Mouse (Mus musculus) myocyte (in vitro differentiated cells): ENCODE measurements around the gene Rita1. TPM values are rescaled to one million over a fixed set of nuclear protein-coding genes. Genes with fewer than 3 reads are reported as not detected.

Source experiments
- H3K27me3 ChIP-seq: one replicate; pipeline ENCODE4 v1.6.1; 2011; ENCODE audit not compliant: control insufficient read depth, insufficient read depth, insufficient read length
- H3K36me3 ChIP-seq: one replicate; pipeline ENCODE4 v1.6.1; 2011; ENCODE audit not compliant: control insufficient read depth, insufficient read depth
- H3K4me2 ChIP-seq: one replicate; pipeline ENCODE4 v1.6.1; 2011; ENCODE audit warnings: low read depth, control low read depth
- H3K4me3 ChIP-seq: one replicate; pipeline ENCODE4 v1.5.1; 2011; ENCODE audit warnings: mild to moderate bottlenecking, control low read depth, moderate library complexity
- H3K79me2 ChIP-seq: one replicate; pipeline ENCODE4 v1.6.1; 2011; ENCODE audit not compliant: control insufficient read depth, insufficient read depth
- H3ac ChIP-seq: one replicate; pipeline ENCODE4 v1.6.1; 2011; ENCODE audit not compliant: control insufficient read depth, insufficient read length
- CEBPB ChIP-seq: IDR thresholded peaks from 2 replicates; pipeline ENCODE4 v1.6.1; 2011; ENCODE audit warnings: mild to moderate bottlenecking, moderate library complexity; ENCODE audit not compliant: poor library complexity, insufficient read depth, severe bottlenecking
- E2F4 ChIP-seq: IDR thresholded peaks from one replicate; pipeline ENCODE4 v1.6.1; 2011; ENCODE audit warnings: mild to moderate bottlenecking, control low read depth, moderate library complexity; ENCODE audit not compliant: insufficient read depth
- MAX ChIP-seq: IDR thresholded peaks from one replicate; pipeline ENCODE4 v1.6.1; 2011; ENCODE audit warnings: low read depth, mild to moderate bottlenecking, control low read depth
- MYOD1 ChIP-seq, 3 experiments: IDR thresholded peaks; one replicate each; pipeline ENCODE4 v1.6.1; 2011; ENCODE audit warnings: control low read depth in 2 of 3, low read depth in 2 of 3, mild to moderate bottlenecking in 2 of 3, moderate library complexity in 1 of 3; ENCODE audit not compliant: insufficient read length in 2 of 3, control insufficient read depth in 1 of 3
- MYOG ChIP-seq, 3 experiments: IDR thresholded peaks; one replicate each; pipeline ENCODE4 v1.6.1; 2011; ENCODE audit warnings: control low read depth in 2 of 3, low read depth in 2 of 3, mild to moderate bottlenecking in 2 of 3; ENCODE audit not compliant: insufficient read length in 2 of 3, control insufficient read depth in 1 of 3, insufficient read depth in 1 of 3
- POLR2A ChIP-seq: IDR thresholded peaks from one replicate; pipeline ENCODE4 v1.6.1; 2011; ENCODE audit warnings: low read depth, mild to moderate bottlenecking, control low read depth, moderate library complexity; ENCODE audit not compliant: insufficient read length
- POLR2AphosphoS2 ChIP-seq: IDR thresholded peaks from one replicate; pipeline ENCODE4 v1.6.1; 2011; ENCODE audit warnings: low read depth, control low read depth; ENCODE audit not compliant: insufficient read length
- REST ChIP-seq: IDR thresholded peaks from one replicate; pipeline ENCODE4 v1.6.1; 2011; ENCODE audit warnings: mild to moderate bottlenecking, control low read depth, moderate library complexity; ENCODE audit not compliant: insufficient read depth, insufficient read length
- SRF ChIP-seq: IDR thresholded peaks from one replicate; pipeline ENCODE4 v1.6.1; 2011; ENCODE audit warnings: low read depth; ENCODE audit not compliant: control insufficient read depth, insufficient read length
- TCF12 ChIP-seq: IDR thresholded peaks from one replicate; pipeline ENCODE4 v1.6.1; 2011; ENCODE audit warnings: mild to moderate bottlenecking, control low read depth; ENCODE audit not compliant: poor library complexity, insufficient read depth, severe bottlenecking
- TCF3 ChIP-seq: IDR thresholded peaks from one replicate; pipeline ENCODE4 v1.6.1; 2011; ENCODE audit warnings: low read depth, control low read depth; ENCODE audit not compliant: insufficient read length
- USF1 ChIP-seq: IDR thresholded peaks from one replicate; pipeline ENCODE4 v1.6.1; 2011; ENCODE audit warnings: low read depth, mild to moderate bottlenecking, control low read depth, moderate library complexity
- polyA plus RNA-seq: library from polyadenylated mRNA; unstranded; fragments of >200 nt; fragmentation: generic; extraction: Trizol; gene quantifications from one replicate; pipeline ENCODE4 v1.2.1, GENCODE M21; 2012; ENCODE audit warnings: missing spikeins

Rita1 gene
- polyA plus RNA-seq, 1 experiment, result 14.7 TPM

DNA sequence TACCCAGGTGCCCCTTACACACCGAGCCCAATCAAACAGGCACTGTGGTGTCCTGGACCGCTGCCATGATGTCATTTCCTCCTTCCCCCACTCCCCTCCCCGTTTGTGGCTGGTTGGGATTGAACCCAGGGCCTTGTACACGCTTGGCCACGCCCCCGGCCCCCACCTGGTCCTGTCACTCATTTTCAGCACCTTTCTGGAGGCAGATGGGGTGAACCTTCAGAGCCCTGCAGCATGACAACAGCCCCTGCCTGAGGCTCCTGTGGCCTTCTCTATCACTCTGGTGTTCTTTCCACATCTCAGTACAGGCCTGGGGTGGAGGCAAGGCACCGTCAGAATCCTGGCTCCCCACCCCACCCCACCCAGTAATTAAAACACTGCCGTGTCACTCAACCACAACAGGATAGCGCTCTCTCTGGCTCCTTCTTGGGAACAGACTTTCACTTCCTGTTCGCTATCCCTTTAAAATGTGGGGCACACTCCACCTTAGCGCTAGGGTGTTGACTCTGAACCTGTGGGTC lies 35.5 kb downstream of the Rita1 start:
- H3ac ChIP-seq, result no peak overlapping the region
- no peaks in the 10 kb centered on the region for H3K27me3 ChIP-seq
- H3K4me3 ChIP-seq, result no peak overlapping the region
- H3K79me2 ChIP-seq, result peaks cover 58% of the 10 kb centered on the region
- peaks cover 21% of the 10 kb centered on the region for H3K36me3 ChIP-seq
- TF ChIP-seq POLR2AphosphoS2 (peak; percentile 50), MYOD1 (IDR thresholded peaks at IDR 0.05; ENCODE audit: control insufficient read depth in 1 of 3, insufficient read length in 2 of 3, low read depth in 2 of 3) (peak in 2 of 3 experiments; percentile 86 to 97), E2F4 (no peak), MYOG (IDR thresholded peaks at IDR 0.05; ENCODE audit: control insufficient read depth in 1 of 3, insufficient read depth in 1 of 3, insufficient read length in 2 of 3, low read depth in 2 of 3) (peak in 1 of 3 experiments; percentile 12)
- peak overlapping the region; percentile 81 for H3K4me2 ChIP-seq

GRCm38 (mm10) chr5:120574469-120575063 lies 37.8 kb downstream of the Rita1 start:
- Histone ChIP-seq H3K36me3 (peaks cover 13% of the 10 kb centered on the region), H3ac (no peak overlapping the region), H3K27me3 (no peaks in the 10 kb centered on the region), H3K4me3 (no peak overlapping the region), H3K79me2 (peaks cover 66% of the 10 kb centered on the region), H3K4me2 (no peak overlapping the region)
- TF ChIP-seq POLR2AphosphoS2 (no peak), MYOG (IDR thresholded peaks at IDR 0.05; ENCODE audit: control insufficient read depth in 1 of 3, insufficient read depth in 1 of 3, insufficient read length in 2 of 3, low read depth in 2 of 3) (no peak), REST (no peak), POLR2A (no peak)

DNA sequence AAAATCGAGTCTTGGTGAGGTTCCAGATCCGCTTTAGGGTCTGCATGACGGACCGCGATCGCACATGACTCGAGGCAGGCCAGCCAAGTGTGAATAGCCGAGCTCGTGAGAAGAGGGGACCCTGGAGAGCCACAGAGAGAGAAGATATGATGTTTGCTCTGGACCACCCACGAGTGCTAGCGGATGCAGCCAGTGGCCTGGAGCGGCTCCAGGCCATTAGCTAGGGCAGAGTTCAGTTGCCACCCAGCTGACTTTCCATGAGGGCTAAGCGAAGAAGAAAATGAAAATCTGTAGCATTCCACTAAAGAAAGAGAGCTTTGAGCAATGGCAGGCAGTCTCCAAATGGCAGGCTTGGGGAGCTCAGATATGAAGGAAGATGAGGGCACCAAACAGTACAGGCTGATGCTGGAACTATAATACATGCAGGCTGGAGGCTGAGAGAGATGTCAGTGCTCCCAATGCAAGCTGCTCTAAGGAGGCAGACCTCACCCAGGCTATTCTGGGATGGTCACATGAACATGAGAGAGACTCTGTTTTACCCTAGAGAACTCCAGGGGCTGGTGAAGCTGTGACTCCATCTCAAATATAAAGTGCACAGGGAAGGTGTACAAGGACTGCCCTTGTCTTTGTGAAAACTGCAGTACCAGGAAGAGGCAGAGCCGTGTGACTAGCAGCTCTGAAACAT lies 41.2 kb downstream of the Rita1 start:
- peak overlapping the region; percentile 7 for H3K4me2 ChIP-seq
- no peak overlapping the region for H3ac ChIP-seq
- H3K79me2 ChIP-seq, result peaks cover 73% of the 10 kb centered on the region
- no peaks in the 10 kb centered on the region for H3K27me3 ChIP-seq
- TF ChIP-seq TCF12 (no peak), REST (no peak), MAX (no peak), TCF3 (no peak), POLR2AphosphoS2 (no peak), POLR2A (no peak), MYOD1 (IDR thresholded peaks at IDR 0.05; ENCODE audit: control insufficient read depth in 1 of 3, insufficient read length in 2 of 3, low read depth in 2 of 3) (no peak), CEBPB (no peak), MYOG (IDR thresholded peaks at IDR 0.05; ENCODE audit: control insufficient read depth in 1 of 3, insufficient read depth in 1 of 3, insufficient read length in 2 of 3, low read depth in 2 of 3) (no peak), USF1 (no peak), E2F4 (no peak), SRF (no peak)
- no peak overlapping the region for H3K4me3 ChIP-seq
- peaks cover 16% of the 10 kb centered on the region for H3K36me3 ChIP-seq

- Histone ChIP-seq H3K79me2 (peaks cover 73% of the 10 kb centered on the region), H3ac (no peak overlapping the region), H3K4me2 (no peak overlapping the region), H3K27me3 (no peaks in the 10 kb centered on the region), H3K4me3 (no peak overlapping the region), H3K36me3 (peaks cover 16% of the 10 kb centered on the region)
- TF ChIP-seq POLR2AphosphoS2, result no peak
- TF ChIP-seq MYOD1 (IDR thresholded peaks at IDR 0.05; ENCODE audit: control insufficient read depth in 1 of 3, insufficient read length in 2 of 3, low read depth in 2 of 3), result peak in 1 of 3 experiments; percentile 13
Observed at GRCm38 (mm10) chr5:120570289-120570897, 42.0 kb downstream of the Rita1 start.

DNA sequence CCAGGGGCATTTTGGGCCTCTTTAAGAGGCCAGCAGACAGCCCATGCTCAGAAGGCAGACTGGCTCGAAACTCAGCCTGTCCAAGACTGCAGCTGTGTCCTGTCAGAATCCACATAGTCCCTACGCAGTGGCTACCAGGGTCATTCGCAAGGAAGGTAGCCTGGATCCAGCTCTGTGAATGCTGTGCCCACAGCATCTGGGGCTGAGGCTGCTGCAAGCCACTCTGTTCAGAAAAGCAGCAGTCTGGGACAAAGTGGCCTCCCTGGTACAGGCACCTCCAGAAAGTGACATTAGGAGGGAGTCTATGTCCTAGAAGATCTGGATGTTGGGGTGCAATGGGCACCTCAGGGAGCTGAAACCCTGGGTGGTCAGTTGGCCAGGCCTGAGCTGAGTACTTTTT lies 42.6 kb downstream of the Rita1 start:
- Histone ChIP-seq H3ac (no peak overlapping the region), H3K4me2 (no peak overlapping the region), H3K4me3 (no peak overlapping the region), H3K27me3 (no peaks in the 10 kb centered on the region), H3K36me3 (peaks cover 16% of the 10 kb centered on the region), H3K79me2 (peaks cover 73% of the 10 kb centered on the region)
- TF ChIP-seq POLR2A, result no peak
- TF ChIP-seq MAX, result no peak
